Mouse (Mus musculus) frontal cortex, adult (tissue): ENCODE measurements around the gene 3110040M04Rik.

Experiments used
- ATAC-seq: cut with Nextera tagmentation; 2 replicates; pipeline ENCODE4 v1.9.2; 2017; ENCODE audit warnings: mild to moderate bottlenecking, moderate library complexity, mixed read lengths; ENCODE audit not compliant: low TSS enrichment

The 3110040M04Rik gene

GRCm38 (mm10) chr1:151235574-151235973, 31.7 kb downstream of the 3110040M04Rik start:
- ATAC-seq: no peak

GRCm38 (mm10) chr1:151236141-151236930, 32.4 kb downstream of the 3110040M04Rik start:
- peak; percentile 96 for ATAC-seq

- ATAC-seq: no peak
These were observed 33.9 kb downstream of the 3110040M04Rik start for GRCm38 (mm10) chr1:151237780-151238179.

DNA sequence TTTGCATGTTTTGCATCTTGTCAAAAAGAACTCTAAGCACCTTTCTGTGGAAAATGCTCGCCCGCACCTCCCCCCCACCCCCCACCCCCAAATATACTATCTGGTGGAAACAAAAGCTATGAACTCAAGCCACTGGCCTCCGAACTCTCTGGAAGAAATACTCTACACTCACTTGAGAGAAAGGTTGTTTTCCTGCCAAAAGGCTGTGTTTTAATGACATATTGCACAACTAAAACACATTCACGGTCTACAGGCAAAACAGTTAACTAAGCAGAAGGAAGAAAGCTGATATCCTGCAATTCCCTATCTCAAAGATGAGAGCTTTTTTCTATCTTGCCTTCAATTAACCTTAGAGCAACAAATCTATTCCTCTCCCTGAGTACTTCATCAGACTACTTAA, 39.4 kb downstream of the 3110040M04Rik start:
- ATAC-seq: no peak

DNA sequence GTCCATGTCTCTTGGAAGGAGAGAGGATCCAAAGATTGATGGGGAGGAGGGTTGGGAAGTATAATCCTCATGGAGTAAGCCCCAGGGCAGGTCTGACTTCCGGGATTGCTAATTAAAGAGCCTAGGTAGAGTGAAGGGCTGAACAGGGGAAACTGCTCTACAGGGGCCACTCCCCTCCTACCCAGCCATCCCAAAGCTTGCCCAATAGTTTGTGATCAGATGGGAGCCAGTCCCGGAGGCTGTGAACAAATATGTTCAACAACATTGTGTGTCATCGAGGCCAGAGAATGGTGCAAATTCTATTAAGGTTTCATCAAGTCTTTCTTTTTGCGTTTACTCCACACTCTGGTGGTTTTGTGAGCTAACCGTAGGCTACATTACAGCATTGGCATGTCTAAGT, 40.1 kb downstream of the 3110040M04Rik start:
- ATAC-seq: no peak

GRCm38 (mm10) chr1:151244761-151245160, 40.8 kb downstream of the 3110040M04Rik start:
- no peak for ATAC-seq

DNA sequence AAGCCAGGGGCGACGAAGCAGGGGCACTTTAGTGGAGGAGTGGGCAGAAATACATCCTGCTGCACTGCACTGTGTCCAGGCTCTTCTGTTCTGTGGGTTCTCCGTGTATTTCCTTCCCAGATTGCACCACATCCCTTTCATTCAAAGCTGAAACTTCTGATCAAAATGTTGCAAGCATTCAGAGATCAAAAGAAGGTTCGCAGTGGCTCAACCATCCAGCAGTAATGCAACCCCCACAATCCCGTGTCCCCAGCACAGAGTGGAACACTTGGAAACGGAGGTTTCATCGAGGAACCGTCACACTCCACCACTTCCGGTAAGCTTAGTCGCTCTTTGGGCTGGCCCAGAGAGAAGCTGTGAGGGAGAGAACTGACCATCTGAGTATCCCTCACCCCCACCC, 41.2 kb downstream of the 3110040M04Rik start:
- no peak for ATAC-seq

DNA sequence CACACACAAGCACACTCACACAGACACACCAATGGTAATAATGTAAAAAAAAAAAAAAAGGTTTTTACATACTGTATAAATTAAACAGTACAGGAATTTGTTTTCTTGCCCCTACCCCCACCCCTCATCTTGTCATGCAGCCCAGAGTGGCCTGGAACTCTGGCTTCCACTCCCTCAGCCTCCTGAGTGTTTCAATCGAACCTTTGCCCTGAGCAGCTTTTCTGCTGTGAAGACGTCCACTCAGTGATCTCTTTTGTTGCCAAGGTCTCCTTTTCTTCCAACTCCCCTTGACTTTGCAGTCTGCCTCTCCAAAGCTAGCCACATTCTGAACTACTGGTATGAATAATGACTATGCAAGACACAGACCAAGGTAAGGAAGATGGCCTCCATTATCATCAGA, 41.9 kb downstream of the 3110040M04Rik start:
- ATAC-seq: no peak

GRCm38 (mm10) chr1:151250109-151250508, 46.2 kb downstream of the 3110040M04Rik start:
- ATAC-seq: no peak

GRCm38 (mm10) chr1:151250529-151251193, 46.7 kb downstream of the 3110040M04Rik start:
- peak; percentile 95 for ATAC-seq

DNA sequence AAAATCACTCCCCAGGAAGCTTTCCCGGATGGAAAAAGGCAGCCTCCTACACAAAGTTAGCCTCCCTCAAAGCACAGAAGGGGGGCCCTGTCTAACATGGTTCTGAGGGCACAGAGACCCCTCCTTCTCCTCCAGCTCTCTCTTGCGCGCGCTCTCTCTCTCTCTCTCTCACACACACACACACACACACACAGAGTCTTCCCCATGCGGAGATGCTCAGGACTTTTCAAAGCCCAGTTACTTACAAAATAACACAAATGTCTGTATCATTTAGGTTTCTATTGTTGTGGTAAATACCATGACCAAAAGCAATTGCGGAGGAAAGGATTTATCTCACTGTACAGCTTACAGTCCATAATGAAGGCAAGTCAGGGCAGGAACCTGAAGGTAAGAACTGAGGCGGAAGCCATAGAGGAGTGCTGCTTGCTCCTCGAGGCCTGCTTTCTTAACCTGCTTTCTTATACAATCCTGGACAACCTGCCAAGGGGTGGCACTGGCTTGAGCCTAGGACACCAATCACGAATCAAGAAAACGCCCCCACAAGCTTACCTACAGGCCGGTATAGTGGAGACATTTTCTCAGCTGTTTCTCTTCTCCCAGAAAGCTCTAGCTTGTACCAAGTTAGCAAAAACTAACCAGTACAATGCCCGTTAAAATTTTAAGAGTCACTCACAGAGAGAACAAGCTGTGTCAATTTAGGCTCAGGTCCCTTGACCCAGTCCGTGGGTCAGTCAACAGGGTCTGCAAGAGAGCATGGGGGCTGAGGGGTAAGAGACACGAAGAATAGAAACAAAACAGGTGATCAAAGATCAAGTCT, 47.5 kb downstream of the 3110040M04Rik start:
- ATAC-seq: no peak
